Mouse (Mus musculus): ENCODE measurements around the gene Rprd2.
"Not testable (repeated sequence)": the region's sequence is repeated elsewhere in the genome, so short reads cannot be mapped to it uniquely, and the experiment has no call there.

Rprd2 gene

DNA sequence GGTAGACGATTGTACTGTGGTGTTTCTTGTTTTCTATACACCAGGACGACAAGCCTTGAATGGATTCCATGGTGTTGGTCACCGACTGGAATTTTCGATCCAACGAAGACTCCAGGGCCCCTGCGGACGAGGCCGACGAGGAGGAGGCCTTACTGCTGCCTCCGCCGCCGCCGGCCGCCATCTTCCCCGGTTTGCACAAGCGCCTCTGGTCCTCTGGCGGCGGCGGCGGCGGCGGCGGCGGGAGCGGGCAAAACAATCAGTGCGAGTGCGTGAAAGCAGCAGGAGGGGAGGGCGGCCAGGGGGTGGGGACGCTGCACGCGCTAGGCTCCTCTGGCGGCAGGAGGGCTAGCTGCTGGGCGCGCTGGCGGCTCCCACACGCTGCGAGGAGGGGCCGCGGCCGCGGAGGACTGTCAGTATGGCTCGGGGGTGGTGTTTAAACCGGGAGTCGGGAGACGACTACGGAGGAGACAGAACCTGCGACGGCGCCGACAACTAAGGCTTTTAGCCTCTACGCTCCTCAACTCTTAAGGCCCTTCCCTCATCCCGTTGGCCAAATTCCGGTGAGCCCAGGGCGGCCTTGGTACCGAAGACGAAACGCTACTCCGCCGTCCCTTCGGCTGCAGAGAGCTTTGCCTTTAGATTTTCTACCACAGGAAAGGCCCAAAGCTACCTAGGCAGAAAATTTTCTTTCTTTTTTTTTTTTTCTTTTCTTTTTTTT lies at the start of gene Rprd2:
Gene Rprd2 (minus strand): TSS at position 293 of the 718 bp plus-strand sequence.
- DNase-seq (ENCODE audit: low spot score in 2 of 2): peak; percentile 68 to 77

DNA sequence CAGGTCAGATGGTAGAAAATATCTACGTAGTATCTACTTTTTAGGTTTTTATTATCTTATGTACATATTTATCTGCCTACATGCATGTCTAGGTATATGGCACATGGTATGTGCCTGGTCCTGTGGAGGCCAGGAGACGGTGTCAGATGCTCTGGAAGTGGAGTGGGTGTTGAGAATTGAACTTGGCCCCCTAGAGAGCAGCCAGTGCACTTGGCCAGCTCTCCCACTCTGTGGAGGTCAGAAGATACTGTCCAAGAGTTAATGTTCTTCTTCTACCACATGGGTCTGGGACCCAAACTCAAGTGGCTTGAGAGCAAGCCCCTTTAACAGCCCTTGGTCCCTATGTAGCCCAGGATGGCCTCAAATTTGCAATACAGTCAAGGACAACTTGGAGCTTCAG lies 48.7 kb upstream of the Rprd2 start:
- DNase-seq (ENCODE audit: low spot score in 2 of 2): no peak

DNA sequence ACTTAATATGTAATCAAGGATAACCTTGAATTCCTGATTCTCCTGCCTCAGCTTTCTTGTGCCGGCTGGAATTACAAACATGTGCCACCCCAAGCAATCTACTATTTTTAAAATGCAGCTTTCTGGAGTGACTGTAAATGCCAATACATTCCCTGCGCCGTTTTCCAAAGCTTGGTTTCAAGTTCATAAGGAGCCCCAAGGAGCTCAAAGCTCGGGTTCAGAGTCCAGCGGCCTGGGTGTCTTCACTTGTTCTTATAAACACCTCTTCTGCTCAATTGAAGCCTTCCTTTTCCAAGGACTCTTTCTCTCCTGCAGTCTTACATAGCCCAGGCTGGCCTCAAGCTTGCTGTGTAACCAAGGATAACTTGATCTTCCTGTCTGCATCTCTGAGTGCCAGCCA lies 47.4 kb upstream of the Rprd2 start:
- DNase-seq (ENCODE audit: low spot score in 2 of 2): no peak

DNA sequence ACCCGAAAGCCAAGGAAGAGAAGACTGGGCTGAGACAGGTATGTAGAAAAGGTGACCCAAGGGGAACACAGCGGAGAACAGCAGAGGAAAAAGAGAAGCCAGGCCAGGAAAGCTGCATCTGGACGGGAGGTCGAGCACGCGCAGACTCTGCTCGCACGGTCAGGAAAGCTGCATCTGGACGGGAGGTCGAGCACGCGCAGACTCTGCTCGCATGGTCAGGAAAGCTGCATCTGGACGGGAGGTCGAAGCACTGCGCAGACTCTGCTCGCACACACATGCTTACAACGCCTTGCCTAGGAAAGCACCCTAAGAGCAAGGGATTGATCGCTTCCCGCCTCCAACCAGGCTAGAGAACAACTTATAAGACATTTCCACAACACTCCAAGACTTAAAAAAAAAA lies 46.9 kb upstream of the Rprd2 start:
- DNase-seq (ENCODE audit: low spot score in 2 of 2): no peak

DNA sequence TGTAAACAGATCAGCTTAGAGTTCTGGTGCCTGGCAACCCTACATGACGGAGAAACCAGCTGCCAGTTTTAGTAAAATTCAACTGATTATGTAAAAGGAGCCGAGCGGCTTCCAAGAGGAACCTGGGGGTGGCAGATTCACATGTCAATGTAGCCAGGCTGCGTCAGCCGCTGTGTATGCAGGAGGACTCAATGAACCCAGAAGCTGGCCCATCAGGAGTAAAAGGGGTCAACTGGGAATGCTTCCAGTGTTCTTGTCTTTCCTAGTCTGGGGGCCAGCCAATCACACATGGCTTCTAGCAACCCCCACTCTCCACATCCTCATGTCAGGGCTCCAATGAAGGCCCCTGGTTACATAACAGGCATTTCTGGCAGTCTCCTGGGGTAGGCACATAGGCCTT lies 46.4 kb upstream of the Rprd2 start:
- no peak for DNase-seq (ENCODE audit: low spot score in 2 of 2)

DNA sequence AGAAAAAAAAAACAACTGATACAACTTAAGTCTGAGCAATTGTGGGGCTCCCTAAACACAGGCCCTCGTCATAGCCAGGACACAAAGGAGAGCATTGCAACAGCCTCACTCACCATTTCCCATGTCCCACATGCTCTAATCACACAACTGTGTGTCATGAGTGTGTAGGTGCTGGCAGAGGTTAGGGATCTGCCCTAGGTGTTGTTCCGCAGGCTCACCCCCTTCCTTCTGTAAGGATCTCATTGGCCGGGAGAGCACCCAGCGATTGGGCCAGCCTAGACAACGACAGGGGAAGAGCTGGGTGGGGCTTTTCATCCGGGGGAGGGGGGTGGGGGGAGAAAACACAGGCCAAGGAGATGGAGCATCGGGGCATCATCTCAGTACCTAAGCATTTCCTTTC lies 44.9 kb upstream of the Rprd2 start:
- no peak for DNase-seq (ENCODE audit: low spot score in 2 of 2)

DNA sequence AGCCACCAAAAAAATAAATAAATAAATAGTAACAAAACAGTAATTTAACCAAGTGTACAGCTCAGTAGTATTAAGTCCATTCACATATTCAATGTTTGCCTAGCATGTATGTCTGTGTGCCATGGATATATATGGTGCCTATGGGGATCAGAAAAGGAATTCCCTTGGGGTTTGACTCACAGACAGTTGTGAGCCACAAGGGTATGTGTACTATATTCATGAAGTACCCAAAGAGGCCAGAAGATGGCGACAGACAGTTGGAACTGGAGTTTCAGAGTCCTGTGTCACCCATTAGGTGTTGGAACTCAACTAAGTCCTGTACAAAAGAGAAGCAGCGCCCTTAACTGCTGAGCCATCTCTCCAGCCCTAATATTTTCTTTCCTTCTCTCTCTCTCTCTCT lies 43.1 kb upstream of the Rprd2 start:
- DNase-seq (ENCODE audit: low spot score in 2 of 2): peak; percentile 27 to 42

DNA sequence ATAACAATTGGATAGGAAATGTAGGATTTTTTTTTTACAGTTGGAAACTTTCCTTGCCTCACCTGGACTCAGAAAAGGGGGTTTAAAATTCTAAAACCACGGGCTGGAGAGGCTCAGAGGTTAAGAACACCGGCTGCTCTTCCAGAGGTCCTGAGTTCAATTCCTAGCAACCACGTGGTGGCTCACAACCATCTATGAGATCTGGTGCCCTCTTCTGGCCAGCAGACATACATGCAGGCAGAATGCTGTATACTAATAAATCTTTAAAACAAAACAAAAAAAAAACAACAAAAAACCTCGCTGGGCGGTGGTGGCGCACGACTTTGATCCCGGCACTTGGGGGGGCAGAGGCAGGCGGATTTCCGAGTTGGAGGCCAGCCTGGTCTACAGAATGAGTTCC lies 42.6 kb upstream of the Rprd2 start:
- no peak for DNase-seq (ENCODE audit: low spot score in 2 of 2)

DNA sequence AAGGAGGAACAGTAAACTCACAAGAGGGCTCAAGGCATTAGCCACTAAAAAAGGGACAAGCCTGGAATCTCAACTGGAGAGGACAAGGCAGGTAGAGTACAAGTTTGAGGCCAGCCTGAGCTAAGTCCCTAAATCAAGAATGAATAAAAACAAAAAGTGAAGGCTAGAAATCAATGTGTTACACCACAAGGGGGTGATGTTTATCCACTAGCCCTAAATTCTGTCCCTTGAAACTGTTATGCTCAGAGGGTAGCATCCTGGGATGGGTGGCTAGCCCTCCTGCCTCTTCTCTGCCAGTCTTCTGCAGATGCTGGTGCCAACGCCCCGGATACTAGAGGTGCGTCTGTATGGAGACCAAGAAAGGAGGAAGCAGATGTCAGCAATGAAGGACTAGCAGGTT lies 41.7 kb upstream of the Rprd2 start:
- no peak for DNase-seq (ENCODE audit: low spot score in 2 of 2)

DNA sequence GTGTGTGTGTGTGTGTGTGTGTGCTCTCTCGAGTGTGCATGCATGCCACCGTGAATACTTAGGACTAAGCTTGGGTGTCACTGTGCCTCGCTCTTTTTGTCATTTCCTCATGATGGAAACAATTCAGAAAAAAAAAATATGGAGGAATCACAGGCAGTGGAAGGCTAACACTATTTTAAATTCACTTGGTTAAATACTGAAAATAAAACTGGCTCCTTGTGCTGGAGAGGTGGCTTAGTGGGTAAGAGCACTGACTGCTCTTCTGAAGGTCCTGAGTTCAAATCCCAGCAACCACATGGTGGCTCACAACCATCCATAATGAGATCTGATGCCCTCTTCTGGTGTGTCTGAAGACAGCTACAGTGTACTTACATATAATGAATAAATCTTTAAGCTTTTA lies 39.6 kb upstream of the Rprd2 start:
- not testable (repeated sequence) for DNase-seq (ENCODE audit: low spot score in 2 of 2)

DNA sequence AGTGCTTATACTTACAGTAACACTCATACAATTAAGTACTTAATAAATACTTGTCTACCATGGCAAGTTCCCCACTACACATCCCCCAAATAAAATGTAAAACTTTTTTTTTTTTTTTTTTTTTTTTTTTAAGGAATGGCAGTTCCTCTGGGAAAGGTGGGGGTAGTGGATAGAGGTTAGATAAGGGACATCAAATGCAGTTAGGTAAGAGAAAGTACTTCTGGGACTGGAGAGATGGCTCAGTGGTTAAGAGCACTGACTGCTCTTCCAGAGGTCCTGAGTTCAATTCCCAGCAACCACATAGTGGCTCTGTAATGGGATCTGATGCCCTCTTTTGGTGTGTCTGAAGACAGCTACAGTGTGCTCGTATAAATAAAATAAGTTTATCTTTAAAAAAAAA lies 38.4 kb upstream of the Rprd2 start:
- not testable (repeated sequence) for DNase-seq (ENCODE audit: low spot score in 2 of 2)

DNA sequence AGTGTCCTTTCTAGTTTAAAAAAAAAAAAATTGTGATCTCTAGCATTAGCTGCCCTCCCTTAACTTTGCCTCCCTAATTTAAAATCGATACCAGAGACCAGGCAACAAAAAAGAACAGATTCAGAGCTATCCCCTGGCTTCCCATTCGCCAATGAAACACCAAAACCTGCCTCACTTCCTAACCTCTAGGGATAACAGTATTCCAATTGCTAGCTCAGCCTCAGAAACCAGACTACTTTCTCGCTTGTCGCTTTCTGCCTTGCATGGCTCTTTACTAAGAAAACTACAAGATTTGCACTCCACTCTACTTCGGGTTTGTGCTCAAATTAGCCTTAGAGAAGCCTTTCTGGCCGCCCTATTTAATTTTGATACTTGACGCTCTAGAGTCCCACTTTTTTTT lies 37.5 kb upstream of the Rprd2 start:
- no peak for DNase-seq (ENCODE audit: low spot score in 2 of 2)

DNA sequence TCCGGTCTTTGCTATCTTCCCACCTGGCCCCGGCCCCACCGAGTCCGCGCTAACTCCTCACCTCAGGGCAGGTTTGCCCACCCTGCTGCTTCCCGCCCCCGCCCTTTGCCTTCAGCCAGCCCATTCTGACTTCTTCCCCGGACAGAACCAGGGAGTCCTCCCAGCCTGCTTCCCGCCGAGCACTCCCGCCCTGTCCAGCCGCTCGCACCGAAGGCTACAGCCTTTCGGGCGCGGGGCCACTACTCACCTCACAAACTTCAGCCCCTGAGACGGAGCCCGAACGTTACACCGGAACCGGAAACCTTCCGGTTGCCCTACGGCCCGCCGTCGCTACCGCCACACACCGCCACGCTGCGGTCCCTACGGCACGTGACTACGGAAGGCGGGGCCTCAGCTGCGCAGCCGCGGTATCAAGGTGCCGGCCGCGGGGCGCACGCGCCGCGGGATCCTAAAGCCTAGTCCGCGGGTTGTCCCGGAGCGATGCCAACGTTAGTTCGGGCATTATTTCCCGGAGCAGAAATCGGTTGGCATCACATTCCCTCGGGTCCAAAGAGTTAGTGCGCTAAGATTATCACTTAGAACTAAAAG lies 36.9 kb upstream of the Rprd2 start, which contains the start of gene Prpf3:
Gene Prpf3 (minus strand): TSS at position 384 of the 588 bp plus-strand sequence.
- peak; percentile 93 to 94 for DNase-seq (ENCODE audit: low spot score in 2 of 2)

DNA sequence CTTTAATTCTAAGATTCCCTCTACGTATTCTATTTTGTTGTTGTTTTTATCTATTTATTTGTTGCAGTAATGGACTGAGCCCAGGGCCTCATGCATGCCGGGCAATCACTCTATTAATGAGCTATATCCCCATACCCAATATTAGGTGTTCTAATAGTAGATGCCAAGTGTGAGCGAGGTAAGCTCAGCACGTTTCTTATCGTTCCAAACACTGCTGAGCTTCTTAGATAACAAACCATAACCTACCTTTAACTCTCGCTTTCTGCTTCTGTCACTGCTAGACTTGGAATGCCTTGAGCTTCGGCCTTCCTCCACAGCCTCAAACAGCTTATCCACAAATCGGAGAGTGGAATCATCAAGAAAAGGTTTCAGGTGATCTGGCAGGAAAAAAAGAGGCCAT lies 32.7 kb upstream of the Rprd2 start:
- DNase-seq (ENCODE audit: low spot score in 2 of 2): no peak

DNA sequence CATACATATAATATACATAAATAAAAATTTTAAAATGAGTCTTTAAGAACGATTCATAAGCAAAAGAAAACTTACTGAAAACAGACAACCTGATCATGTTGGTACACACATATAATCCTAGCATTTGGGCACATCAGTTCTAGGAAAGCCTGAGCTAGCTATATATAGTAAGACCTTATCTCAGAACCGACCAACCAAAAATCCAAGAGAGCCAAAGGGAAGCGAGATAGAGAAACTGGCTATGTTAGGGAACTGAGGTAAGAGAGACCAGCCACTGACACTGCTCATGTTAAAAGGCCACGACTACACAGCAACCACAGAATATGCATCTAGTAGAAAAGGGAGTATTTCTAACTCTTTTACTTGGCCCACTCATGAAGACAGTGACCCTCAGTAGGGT lies 31.9 kb upstream of the Rprd2 start:
- no peak for DNase-seq (ENCODE audit: low spot score in 2 of 2)

DNA sequence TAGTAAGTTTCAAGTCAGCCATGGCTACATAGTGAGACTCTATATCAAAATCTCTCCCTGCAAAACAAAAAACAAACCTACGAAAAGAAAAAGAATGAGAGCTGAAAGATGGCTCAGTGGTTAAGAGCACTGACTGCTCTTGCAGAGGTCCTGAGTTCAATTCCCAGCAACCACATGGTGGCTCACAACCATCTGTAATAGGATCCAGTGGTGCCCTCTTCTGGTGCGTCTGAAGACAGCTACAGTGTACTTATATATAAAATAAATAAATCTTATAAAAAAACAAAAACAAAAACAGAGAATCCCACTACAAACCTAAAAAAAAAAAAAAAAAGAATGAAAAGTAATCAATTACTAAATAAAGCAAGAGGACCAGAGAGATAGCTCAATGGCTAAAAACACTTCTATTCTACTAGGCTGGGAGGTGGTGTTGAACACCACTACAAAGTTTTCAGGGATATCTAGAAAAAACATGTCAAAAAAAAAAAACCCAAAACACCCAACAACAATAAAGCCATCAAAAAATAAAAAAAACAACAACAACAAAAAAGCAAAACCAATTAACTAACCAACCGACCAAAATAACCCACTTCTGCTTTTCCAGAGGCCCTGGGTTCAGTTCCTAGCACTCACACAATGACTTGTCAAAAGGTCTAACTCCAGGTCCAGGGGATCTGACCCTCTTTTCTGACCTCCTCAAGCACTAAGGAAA lies 24.0 kb upstream of the Rprd2 start:
- DNase-seq (ENCODE audit: low spot score in 2 of 2): no peak

DNA sequence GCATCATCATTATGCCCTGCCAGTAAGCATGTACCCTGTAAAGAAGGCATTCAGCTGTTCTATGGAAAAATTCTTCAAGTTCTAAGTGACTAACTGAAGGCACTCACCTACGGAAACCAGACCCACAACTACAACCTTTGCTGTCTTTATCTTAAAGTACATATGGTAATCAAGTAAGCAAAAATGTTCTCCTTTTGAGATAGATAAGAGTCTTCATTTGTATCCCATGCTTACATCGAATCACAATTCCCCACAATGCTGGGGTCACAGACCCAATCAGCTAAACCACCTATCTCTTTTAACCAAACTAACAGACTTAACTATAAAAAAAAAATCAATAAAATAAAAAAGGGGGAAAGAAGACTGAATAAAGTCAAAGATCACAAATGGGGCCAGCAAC lies 20.6 kb upstream of the Rprd2 start:
- DNase-seq (ENCODE audit: low spot score in 2 of 2): no peak

DNA sequence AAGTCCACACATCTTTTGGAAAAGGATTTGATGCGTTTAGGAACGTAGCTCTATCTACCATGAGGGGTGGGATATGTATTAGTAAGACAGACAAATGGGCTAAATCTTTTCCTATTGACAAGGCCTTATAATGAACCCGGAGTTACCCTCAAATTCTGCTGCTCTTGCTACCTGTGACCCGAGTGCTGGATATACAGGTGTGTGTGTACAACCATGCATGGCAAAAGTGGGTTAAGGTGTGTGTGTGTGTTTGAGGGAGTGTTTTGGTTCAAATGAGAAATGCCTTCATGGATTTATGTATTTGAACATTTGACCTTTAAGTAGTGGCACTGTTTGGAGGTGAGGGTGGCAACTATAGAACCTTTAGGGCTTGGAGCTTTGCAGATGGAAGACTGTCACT lies 10.4 kb upstream of the Rprd2 start:
- no peak for DNase-seq (ENCODE audit: low spot score in 2 of 2)

DNA sequence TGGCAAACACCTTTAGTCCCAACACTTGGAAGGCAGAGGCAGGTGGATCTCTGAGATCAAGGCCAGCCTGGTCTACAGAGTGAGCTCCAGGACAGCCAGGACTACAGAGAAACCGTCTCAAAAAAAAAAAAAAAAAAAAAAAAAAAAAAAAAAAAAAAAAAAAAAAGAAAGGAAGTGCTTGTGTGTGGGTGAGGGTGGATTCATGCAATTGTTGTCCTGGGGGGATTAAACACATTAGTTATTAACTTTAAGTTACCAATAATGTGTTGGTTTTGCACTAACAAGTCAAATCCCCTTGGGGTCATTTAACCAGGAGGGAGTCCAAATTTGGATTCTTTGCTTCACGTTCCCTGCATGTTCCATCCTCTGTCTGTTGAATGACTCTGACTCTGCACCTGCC lies 7.6 kb upstream of the Rprd2 start:
- no peak for DNase-seq (ENCODE audit: low spot score in 2 of 2)

DNA sequence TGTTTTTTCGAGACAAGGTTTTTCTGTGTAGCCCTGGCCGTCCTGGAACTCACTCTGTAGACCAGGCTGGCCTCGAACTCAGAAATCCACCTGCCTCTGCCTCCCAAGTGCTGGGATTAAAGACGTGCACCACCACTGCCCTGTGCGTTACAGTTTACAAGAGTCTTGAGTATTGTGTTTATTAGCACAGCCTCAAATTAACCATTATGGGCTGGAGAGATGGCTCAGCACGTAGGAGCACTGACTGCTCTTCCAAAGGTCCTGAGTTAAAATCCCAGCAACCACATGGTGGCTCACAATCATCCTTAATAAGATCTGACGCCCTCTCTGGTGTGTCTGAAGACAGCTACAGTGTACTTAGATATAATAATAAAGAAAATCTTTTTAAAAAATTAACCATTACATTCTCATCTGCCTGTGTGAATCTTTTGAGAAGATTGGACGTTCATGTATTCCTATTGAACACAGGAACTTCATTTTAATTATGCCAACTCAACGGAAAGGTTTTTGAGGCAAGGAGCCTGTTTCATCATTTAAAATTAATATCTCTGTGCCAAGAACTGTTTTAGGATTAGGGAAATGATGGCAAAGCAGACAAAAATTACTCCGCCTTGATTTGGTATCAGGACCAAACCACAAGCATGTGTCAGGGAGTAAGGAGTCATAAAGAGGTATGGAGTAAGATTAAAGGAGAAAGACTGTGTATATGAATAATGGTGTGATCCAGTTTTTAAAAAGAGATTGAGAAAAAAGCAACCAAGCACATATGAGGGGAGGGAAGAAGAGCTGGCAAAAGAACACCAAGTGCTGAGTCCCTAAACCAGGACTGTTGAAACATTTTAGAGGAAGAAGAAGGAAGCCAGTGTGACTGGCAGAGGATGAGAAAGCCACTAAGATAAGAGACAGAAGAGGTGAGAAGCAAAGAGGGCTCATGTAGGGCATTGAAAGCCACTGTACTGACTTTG lies 1.7 kb upstream of the Rprd2 start:
- no peak for DNase-seq (ENCODE audit: low spot score in 2 of 2)

DNA sequence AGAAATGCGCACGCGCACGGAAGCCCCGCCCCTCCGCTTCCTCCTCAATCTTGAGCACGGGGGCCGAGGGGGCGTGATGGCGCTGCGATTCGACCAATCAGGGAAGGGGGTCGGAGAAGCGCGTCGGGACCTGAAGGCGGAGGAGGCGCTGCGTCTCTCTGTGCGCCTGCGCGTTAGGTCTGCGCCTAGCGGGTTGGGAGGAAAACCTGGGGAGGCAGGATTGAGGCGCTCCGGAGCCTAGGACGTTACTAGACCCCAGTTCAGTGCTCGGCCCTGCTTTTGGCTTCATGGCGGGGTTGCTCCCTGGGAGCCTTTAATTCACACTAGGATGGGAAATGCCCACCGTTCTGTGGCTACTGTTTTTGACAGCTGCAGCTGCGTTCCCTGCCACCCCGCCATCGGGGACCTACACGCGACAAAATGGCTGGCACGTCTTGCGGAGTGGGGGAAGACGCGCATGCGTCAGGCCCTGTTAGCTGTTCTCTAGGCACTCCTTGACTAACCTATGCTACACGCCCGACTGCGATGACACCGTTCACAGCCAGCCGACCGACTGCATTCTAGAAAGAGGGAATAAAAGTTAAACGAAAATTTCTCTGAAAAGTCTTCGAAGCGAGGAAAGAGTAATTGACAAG lies 805 bp upstream of the Rprd2 start:
- peak; percentile 98 to 100 for DNase-seq (ENCODE audit: low spot score in 2 of 2)
